Mouse (Mus musculus) limb, embryonic 14.5 days (tissue): Measurements from ENCODE around the gene Gm13889. TPM values are rescaled to one million over a fixed set of nuclear protein-coding genes. Genes with fewer than 3 reads are reported as not detected.

Source experiments
- ATAC-seq: fragments of 200-750 bp; cut with Nextera tagmentation; 2 replicates; pipeline ENCODE4 v1.8.0; 2017; ENCODE audit warnings: low read depth, moderate number of reproducible peaks, moderate TSS enrichment; ENCODE audit not compliant: low FRiP score
- DNase-seq: peaks from one replicate; pipeline ENCODE4 v3.0.0-alpha.2; 2015; ENCODE audit warnings: low spot score
- H3K27ac ChIP-seq: fragments of 300-500 bp; sonication (generic); replicated peaks from 2 replicates; pipeline ENCODE4 v1.5.1; 2014; ENCODE audit warnings: low read depth, mild to moderate bottlenecking, low read length, moderate library complexity, mixed read lengths
- H3K27me3 ChIP-seq: fragments of 300-500 bp; sonication (generic); 2 replicates; pipeline ENCODE4 v1.6.1; 2014; ENCODE audit warnings: low read length, mixed read lengths; ENCODE audit not compliant: control insufficient read depth, insufficient read depth
- H3K36me3 ChIP-seq: fragments of 300-500 bp; sonication (generic); 2 replicates; pipeline ENCODE4 v1.6.1; 2014; ENCODE audit warnings: mild to moderate bottlenecking, low read length, moderate library complexity, mixed read lengths; ENCODE audit not compliant: control insufficient read depth, insufficient read depth
- H3K4me1 ChIP-seq: fragments of 300-500 bp; sonication (generic); 2 replicates; pipeline ENCODE4 v1.6.1; 2014; ENCODE audit warnings: antibody characterized with exemption, low read length, mixed read lengths; ENCODE audit not compliant: control insufficient read depth, insufficient read depth
- H3K4me2 ChIP-seq: fragments of 300-500 bp; sonication (generic); replicated peaks from 2 replicates; pipeline ENCODE4 v1.6.1; 2014; ENCODE audit warnings: low read depth, mild to moderate bottlenecking, low read length, moderate library complexity; ENCODE audit not compliant: severe bottlenecking
- H3K4me3 ChIP-seq: fragments of 300-500 bp; sonication (generic); replicated peaks from 2 replicates; pipeline ENCODE4 v1.5.1; 2014; ENCODE audit warnings: low read length
- H3K9ac ChIP-seq: fragments of 300-500 bp; sonication (generic); 2 replicates; pipeline ENCODE4 v1.6.1; 2014; ENCODE audit warnings: mild to moderate bottlenecking, low read depth, low read length, moderate library complexity; ENCODE audit not compliant: severe bottlenecking
- H3K9me3 ChIP-seq: fragments of 300-500 bp; sonication (generic); 2 replicates; pipeline ENCODE4 v1.6.1; 2016; ENCODE audit warnings: low read length; ENCODE audit not compliant: control insufficient read depth
- POLR2A ChIP-seq: fragments of 200-500 bp; IDR thresholded peaks from 2 replicates; pipeline ENCODE4 v1.8.0; 2012; ENCODE audit warnings: inconsistent platforms, mild to moderate bottlenecking, moderate library complexity, borderline replicate concordance; ENCODE audit not compliant: insufficient read depth, insufficient read length; ENCODE audit errors: extremely low read depth
- WGBS: fragments of 180-500 bp; shearing (Covaris S2); extraction: QIAGEN DNeasy Blood & Tissue Kit; methylation state at CpG from one replicate; pipeline ENCODE4 v1.1.7; 2014; 5-methylcytosine and 5-hydroxymethylcytosine counted together
- polyA plus RNA-seq, 2 experiments: library from polyadenylated mRNA; depleted of rRNA in 1 of 2; stranded (reverse) in 1 of 2; unstranded in 1 of 2; fragments of >200 nt; fragmentation: Nextera tagmentation in 1 of 2; extraction: Ambion mirVana in 1 of 2; gene quantifications; 2 replicates each; pipeline versions ENCODE4 v1.2.1 to v1.2.3; 2012 to 2014

Gm13889 gene
- polyA plus RNA-seq (2012; rRNA removed) (7.7 and 8.3 TPM in 2 replicates), polyA plus RNA-seq (2014; fragmentation: Nextera tagmentation; extraction: Ambion mirVana) (4.9 and 5.7 TPM in 2 replicates)

GRCm38 (mm10) chr2:93956908-93957784 lies at the start of gene Gm13889:
Gene Gm13889, minus strand, starts transcription at chr2:93957201.
- H3K27me3 ChIP-seq, result peaks cover 52% of the 10 kb centered on the region
- H3K4me1 ChIP-seq, result 0 out of 2 replicates have a peak, but pooled peaks cover 2% of the 10 kb centered on the region
- 15% methylated on average over 16 of the region's 62 CpGs for WGBS
- H3K9ac ChIP-seq, result peak within 1 kb of the TSS; percentile 57
- TF ChIP-seq POLR2A, result no peak
- no peaks in the 10 kb centered on the region for H3K36me3 ChIP-seq
- H3K9me3 ChIP-seq, result no peaks in the 10 kb centered on the region
- H3K4me2 ChIP-seq, result peak within 1 kb of the TSS; percentile 97
- H3K4me3 ChIP-seq, result peak within 1 kb of the TSS; percentile 54
- DNase-seq (peak; percentile 50), ATAC-seq (peak; percentile 56)
- no peak within 1 kb of the TSS for H3K27ac ChIP-seq

- 8% methylated on average over 2 of the region's 2 CpGs for WGBS
- DNase-seq (peak; percentile 70), ATAC-seq (no peak)
- no peak overlapping the region for H3K27ac ChIP-seq
- no peaks in the 10 kb centered on the region for H3K27me3 ChIP-seq
- no peak for TF ChIP-seq POLR2A
- H3K4me1 ChIP-seq, result no peaks in the 10 kb centered on the region
- H3K9ac ChIP-seq, result no peak overlapping the region
- no peak overlapping the region for H3K4me3 ChIP-seq
- no peaks in the 10 kb centered on the region for H3K9me3 ChIP-seq
- H3K36me3 ChIP-seq, result peaks cover 86% of the 10 kb centered on the region
- no peak overlapping the region for H3K4me2 ChIP-seq
These were observed 45.3 kb upstream of the Gm13889 start for GRCm38 (mm10) chr2:94002331-94002730.

GRCm38 (mm10) chr2:94001918-94002317 lies 44.9 kb upstream of the Gm13889 start:
- no peaks in the 10 kb centered on the region for H3K9me3 ChIP-seq
- WGBS, result 82% methylated on average over 4 of the region's 4 CpGs
- ATAC-seq, result no peak
- H3K27ac ChIP-seq, result no peak overlapping the region
- H3K36me3 ChIP-seq, result peaks cover 84% of the 10 kb centered on the region
- no peak overlapping the region for H3K4me2 ChIP-seq
- H3K4me3 ChIP-seq, result no peak overlapping the region
- no peaks in the 10 kb centered on the region for H3K4me1 ChIP-seq
- no peaks in the 10 kb centered on the region for H3K27me3 ChIP-seq
- no peak overlapping the region for H3K9ac ChIP-seq
- no peak for TF ChIP-seq POLR2A
- no peak for DNase-seq

DNA sequence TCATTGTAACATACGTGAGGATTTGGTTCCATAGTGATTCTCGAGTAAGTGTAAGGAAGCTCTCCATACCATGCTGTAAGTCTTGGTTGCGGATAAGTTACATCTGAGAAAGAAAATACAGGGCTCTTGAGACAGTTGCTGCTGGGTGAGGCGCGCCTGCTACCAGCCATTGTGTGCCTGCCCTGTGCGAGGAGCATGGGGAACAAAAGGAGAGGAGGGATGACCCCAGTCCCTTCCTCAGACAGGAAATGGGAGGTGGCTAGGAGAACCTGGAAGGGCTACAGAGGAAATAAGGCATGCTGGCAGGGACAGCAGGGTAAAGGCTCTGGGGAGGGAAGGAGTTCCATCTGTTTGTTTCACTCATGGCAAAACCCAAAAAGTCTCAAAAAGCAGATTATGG lies 44.4 kb upstream of the Gm13889 start:
- H3K27me3 ChIP-seq, result no peaks in the 10 kb centered on the region
- H3K4me2 ChIP-seq, result no peak overlapping the region
- no peak for ATAC-seq
- WGBS, result 95% methylated on average over 6 of the region's 6 CpGs
- no peaks in the 10 kb centered on the region for H3K9me3 ChIP-seq
- no peak for DNase-seq
- no peak overlapping the region for H3K9ac ChIP-seq
- no peak for TF ChIP-seq POLR2A
- H3K4me3 ChIP-seq, result no peak overlapping the region
- H3K27ac ChIP-seq, result no peak overlapping the region
- H3K36me3 ChIP-seq, result peaks cover 81% of the 10 kb centered on the region
- no peaks in the 10 kb centered on the region for H3K4me1 ChIP-seq

GRCm38 (mm10) chr2:93996254-93996653 lies 39.3 kb upstream of the Gm13889 start, which contains the start of gene Gm27027:
Gene Gm27027, minus strand, starts transcription at chr2:93996354.
- Histone ChIP-seq H3K4me1 (no peaks in the 10 kb centered on the region), H3K36me3 (peaks cover 85% of the 10 kb centered on the region), H3K9ac (no peak within 1 kb of the TSS), H3K9me3 (no peaks in the 10 kb centered on the region), H3K27ac (no peak within 1 kb of the TSS), H3K27me3 (no peaks in the 10 kb centered on the region), H3K4me3 (no peak within 1 kb of the TSS), H3K4me2 (no peak within 1 kb of the TSS)
- ATAC-seq (no peak), DNase-seq (no peak)
- 92% methylated on average over 6 of the region's 6 CpGs for WGBS
- no peak for TF ChIP-seq POLR2A
